Mouse (Mus musculus) embryonic facial prominence, embryonic 14.5 days (tissue): ENCODE measurements at regions not wholly inside any gene's neighbourhood (a gene's known extent, or its start where the extent isn't known, plus 50 kb on each side); places are given as distances from the start of the nearest gene placed in this dataset.

ENCODE experiments used
- ATAC-seq: fragments of 200-750 bp; cut with Nextera tagmentation; 2 replicates; pipeline ENCODE4 v1.8.0; 2017; ENCODE audit warnings: low read depth, moderate number of reproducible peaks, moderate TSS enrichment
- DNase-seq: peaks from one replicate; pipeline ENCODE4 v3.0.0-alpha.2; 2015; ENCODE audit warnings: low spot score
- H3K27ac ChIP-seq: fragments of 300-500 bp; sonication (generic); replicated peaks from 2 replicates; pipeline ENCODE4 v1.5.1; 2014; ENCODE audit warnings: low read depth, mild to moderate bottlenecking, low read length, moderate library complexity
- H3K27me3 ChIP-seq: fragments of 300-500 bp; sonication (generic); replicated peaks from 2 replicates; pipeline ENCODE4 v1.6.1; 2014; ENCODE audit warnings: low read length; ENCODE audit not compliant: control insufficient read depth, insufficient read depth
- H3K36me3 ChIP-seq: fragments of 300-500 bp; sonication (generic); 2 replicates; pipeline ENCODE4 v1.6.1; 2014; ENCODE audit warnings: low read length, mixed read lengths; ENCODE audit not compliant: control insufficient read depth, insufficient read depth
- H3K4me1 ChIP-seq: fragments of 300-500 bp; sonication (generic); 2 replicates; pipeline ENCODE4 v1.6.1; 2014; ENCODE audit warnings: antibody characterized with exemption, low read length; ENCODE audit not compliant: control insufficient read depth, insufficient read depth
- H3K4me2 ChIP-seq: fragments of 300-500 bp; sonication (generic); 2 replicates; pipeline ENCODE4 v1.6.1; 2014; ENCODE audit warnings: low read depth, mild to moderate bottlenecking, low read length, moderate library complexity, mixed read lengths
- H3K4me3 ChIP-seq: fragments of 300-500 bp; sonication (generic); 2 replicates; pipeline ENCODE4 v1.5.1; 2014; ENCODE audit warnings: low read depth, mild to moderate bottlenecking, low read length
- H3K9ac ChIP-seq: fragments of 300-500 bp; sonication (generic); 2 replicates; pipeline ENCODE4 v1.6.1; 2014; ENCODE audit warnings: low read depth, mild to moderate bottlenecking, low read length, moderate library complexity, mixed read lengths
- H3K9me3 ChIP-seq: fragments of 300-500 bp; sonication (generic); 2 replicates; pipeline ENCODE4 v1.6.1; 2016; ENCODE audit warnings: low read length; ENCODE audit not compliant: control insufficient read depth
- WGBS: fragments of 180-500 bp; shearing (Covaris S2); extraction: QIAGEN DNeasy Blood & Tissue Kit; methylation state at CpG from one replicate; pipeline ENCODE4 v1.1.7; 2014; 5-methylcytosine and 5-hydroxymethylcytosine counted together

DNA sequence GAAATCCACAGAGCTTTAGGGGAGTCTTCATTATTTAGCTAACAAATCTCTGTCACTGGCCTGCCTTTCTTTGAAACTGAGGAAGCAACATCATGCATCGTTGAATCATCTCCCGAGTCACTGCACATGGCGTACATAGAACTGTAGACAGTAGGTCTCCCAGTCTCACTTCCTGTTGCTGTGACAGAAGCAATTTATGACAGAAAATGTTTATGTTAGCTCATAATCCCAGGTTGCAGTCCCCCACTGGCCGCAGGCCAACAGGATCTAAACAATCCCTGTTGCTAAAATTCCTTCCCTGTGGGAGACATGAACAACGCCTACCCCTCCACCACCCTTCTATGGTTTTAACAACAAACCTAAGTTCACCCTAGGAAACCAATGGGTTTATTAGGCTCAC lies 118.0 kb downstream of the Psat1 start:
- Histone ChIP-seq H3K27me3 (no peaks in the 10 kb centered on the region), H3K9me3 (no peaks in the 10 kb centered on the region), H3K36me3 (no peaks in the 10 kb centered on the region), H3K4me3 (no peak overlapping the region), H3K4me2 (no peak overlapping the region), H3K4me1 (0 out of 2 replicates have a peak, but pooled peaks cover 3% of the 10 kb centered on the region), H3K27ac (no peak overlapping the region), H3K9ac (no peak overlapping the region)
- peak; percentile 41 for DNase-seq
- WGBS: 58% methylated on average over 5 of the region's 5 CpGs
- ATAC-seq: no peak

DNA sequence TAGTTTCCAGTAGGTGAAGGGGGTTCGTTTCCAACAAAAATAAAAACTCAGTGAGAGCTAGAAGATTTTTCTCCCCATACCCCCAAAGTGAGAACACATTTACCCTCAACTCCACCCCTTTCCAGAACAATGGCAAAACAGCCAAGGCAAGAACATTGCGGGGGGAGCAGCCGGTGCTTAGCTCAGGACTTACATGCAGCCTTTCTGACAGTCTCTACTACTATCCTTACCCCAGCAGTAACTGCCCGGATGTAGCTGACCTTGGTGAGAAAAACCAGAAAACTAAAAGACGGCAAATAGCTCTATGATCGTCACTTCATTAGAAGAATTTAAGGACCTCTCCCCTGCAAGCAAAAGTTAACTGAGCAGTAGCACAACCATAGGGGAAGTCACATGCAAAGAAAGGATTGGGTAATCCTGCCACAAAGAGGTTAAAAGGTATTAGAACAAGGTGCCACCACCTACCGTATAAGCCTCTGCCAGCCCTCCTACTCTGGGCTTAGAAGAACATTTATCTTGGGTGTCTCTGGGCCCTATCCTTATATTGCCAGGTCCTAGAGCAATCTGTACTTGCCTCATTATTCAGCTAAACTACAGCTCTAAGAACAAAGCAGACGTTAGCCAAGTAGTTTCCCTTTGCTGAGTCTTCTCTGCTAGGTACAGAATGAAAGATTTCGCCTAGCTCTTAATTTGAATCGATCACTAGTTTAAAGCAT lies 119.0 kb downstream of the Psat1 start:
- no peak for DNase-seq
- H3K27me3 ChIP-seq: no peaks in the 10 kb centered on the region
- H3K9ac ChIP-seq: no peak overlapping the region
- WGBS: 68% methylated on average over 10 of the region's 10 CpGs
- H3K4me2 ChIP-seq: no peak overlapping the region
- no peak overlapping the region for H3K27ac ChIP-seq
- ATAC-seq: no peak
- H3K9me3 ChIP-seq: no peaks in the 10 kb centered on the region
- 0 out of 2 replicates have a peak, but pooled peaks cover 3% of the 10 kb centered on the region for H3K4me1 ChIP-seq
- H3K4me3 ChIP-seq: no peak overlapping the region
- no peaks in the 10 kb centered on the region for H3K36me3 ChIP-seq

DNA sequence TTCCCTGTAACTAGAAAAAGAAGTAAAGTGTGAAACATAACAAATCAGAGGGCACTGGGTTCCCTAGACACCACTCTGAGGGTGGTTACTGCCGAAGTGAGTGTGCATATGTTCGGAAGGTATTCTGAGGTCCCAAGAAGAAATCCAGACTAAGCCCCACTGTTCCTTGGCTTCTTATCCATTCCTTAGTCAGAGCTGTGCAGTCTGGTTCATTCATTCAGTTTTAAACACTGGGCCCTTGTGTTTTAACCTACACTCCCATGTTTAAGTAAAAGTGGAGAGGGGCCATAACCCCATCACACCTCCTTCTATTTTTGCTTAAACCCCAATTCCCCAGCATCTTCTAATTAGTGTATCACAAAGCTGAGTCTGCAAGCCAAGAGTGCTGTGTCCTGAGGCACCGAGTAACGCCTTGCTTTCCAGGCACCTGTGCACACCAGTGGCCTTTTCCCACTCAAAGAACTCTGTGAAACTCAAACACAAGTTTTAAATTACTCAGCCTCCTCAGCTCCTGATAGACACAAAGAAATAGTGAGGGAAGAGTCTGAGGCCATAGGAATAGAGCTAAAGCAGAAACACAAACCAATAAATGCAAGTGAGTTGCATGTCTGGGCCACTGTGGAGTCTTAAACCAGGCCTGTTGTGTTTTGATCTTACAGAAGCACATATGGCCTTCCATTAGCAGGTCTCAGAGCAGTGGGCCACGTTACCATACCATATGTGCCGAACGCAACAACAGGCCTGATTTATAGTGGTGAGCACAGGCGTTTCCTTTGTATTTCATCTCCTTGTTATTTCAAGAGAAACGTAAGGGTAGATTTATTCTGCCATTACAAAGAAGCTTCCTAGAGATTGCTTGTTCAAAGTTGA lies 119.8 kb downstream of the Psat1 start:
- Histone ChIP-seq H3K4me3 (no peak overlapping the region), H3K27me3 (no peaks in the 10 kb centered on the region), H3K9ac (no peak overlapping the region), H3K4me1 (0 out of 2 replicates have a peak, but pooled peaks cover 3% of the 10 kb centered on the region), H3K36me3 (no peaks in the 10 kb centered on the region), H3K27ac (no peak overlapping the region), H3K4me2 (no peak overlapping the region), H3K9me3 (no peaks in the 10 kb centered on the region)
- peak; percentile 9 for DNase-seq
- WGBS: 52% methylated on average over 9 of the region's 9 CpGs
- ATAC-seq: no peak; the same call in 1 of the 2 replicates

DNA sequence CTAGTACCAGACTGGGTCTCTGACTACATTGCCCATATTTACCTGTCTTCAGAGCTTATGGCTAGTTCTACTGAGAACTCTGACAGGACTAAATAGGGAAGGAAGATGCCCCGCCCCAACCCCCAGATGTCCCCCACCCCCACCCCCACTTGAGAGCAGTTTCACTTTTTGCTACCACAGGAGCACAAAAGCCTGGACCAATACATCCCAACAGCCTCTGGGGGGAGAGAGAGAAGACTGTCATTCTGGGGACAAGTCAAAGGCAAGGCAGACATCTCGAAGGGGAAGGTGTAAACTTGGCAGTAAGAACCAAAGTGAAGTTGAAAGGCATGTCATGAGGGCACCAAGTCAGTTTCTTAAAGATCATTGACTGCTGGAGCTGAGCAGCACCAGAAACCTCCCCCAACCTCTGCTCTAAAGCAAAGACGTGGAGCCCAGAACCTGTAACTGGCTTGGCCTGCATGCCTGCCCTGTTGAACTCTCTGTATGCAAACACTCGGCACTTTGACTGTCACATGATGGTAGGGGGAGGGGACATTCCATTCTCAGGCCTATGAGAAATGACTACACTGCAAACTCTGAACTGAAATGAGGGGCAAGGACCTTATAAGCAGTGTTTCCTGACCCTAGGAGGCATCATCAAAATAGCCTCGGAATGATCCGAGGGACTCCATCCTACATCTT lies 123.3 kb downstream of the Psat1 start:
- no peak overlapping the region for H3K4me2 ChIP-seq
- H3K4me1 ChIP-seq: 0 out of 2 replicates have a peak, but pooled peaks cover 3% of the 10 kb centered on the region
- DNase-seq (no peak), ATAC-seq (no peak)
- H3K27me3 ChIP-seq: no peaks in the 10 kb centered on the region
- no peaks in the 10 kb centered on the region for H3K9me3 ChIP-seq
- no peak overlapping the region for H3K4me3 ChIP-seq
- 73% methylated on average over 6 of the region's 6 CpGs for WGBS
- H3K27ac ChIP-seq: no peak overlapping the region
- no peak overlapping the region for H3K9ac ChIP-seq
- H3K36me3 ChIP-seq: no peaks in the 10 kb centered on the region

DNA sequence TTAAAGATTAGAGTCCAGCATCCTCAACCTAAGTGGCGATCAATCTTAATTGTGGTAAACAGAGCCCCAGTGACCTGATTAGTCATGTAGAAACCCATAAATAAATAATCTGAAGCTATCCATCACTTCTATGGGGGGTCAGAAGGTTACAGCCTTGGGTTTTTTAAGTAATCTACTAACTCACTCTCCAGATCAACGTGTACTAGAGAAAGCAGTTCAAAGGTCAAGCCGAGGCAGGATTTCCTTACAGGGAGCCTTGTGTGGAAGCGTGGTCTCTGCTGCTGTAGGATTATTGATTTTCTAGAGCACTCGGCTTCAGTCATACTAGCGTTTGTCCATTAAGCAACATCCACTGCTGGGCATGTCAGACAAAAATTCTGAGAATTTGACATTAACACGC lies 127.1 kb downstream of the Psat1 start:
- H3K27me3 ChIP-seq: no peaks in the 10 kb centered on the region

DNA sequence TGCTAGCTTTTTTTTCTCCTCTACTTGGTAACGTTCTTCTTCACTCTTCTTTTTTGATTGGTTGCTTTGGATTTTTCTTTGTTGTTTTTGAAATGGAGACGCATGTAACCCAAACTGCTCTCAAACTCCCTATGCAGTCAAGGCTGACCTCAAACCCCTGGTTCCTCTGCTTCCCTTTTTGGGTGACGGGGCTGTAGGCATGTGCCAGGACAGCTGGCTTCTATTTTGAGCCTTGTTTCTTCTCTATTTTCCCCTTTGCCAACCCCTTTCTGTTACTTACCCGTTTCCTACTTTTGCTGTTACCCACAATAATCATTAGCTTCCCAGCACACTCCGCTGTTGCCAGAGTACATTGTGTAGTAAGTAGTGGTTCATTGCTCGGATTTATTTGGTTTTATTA lies 132.0 kb downstream of the Psat1 start:
- H3K9ac ChIP-seq: no peak overlapping the region
- DNase-seq (no peak), ATAC-seq (no peak)
- WGBS: 50% methylated on average over 6 of the region's 6 CpGs
- H3K27ac ChIP-seq: no peak overlapping the region
- no peaks in the 10 kb centered on the region for H3K9me3 ChIP-seq
- H3K4me1 ChIP-seq: no peaks in the 10 kb centered on the region
- no peak overlapping the region for H3K4me3 ChIP-seq
- H3K27me3 ChIP-seq: no peaks in the 10 kb centered on the region
- no peak overlapping the region for H3K4me2 ChIP-seq
- no peaks in the 10 kb centered on the region for H3K36me3 ChIP-seq

More for the DNA sequence above, 127.1 kb downstream of the Psat1 start:
- DNase-seq (no peak), ATAC-seq (no peak)
- H3K4me3 ChIP-seq: no peak overlapping the region
- no peaks in the 10 kb centered on the region for H3K9me3 ChIP-seq
- WGBS: 43% methylated on average over 7 of the region's 7 CpGs
- H3K4me1 ChIP-seq: no peaks in the 10 kb centered on the region
- H3K36me3 ChIP-seq: no peaks in the 10 kb centered on the region
- H3K27ac ChIP-seq: no peak overlapping the region
- no peak overlapping the region for H3K9ac ChIP-seq
- H3K4me2 ChIP-seq: no peak overlapping the region

DNA sequence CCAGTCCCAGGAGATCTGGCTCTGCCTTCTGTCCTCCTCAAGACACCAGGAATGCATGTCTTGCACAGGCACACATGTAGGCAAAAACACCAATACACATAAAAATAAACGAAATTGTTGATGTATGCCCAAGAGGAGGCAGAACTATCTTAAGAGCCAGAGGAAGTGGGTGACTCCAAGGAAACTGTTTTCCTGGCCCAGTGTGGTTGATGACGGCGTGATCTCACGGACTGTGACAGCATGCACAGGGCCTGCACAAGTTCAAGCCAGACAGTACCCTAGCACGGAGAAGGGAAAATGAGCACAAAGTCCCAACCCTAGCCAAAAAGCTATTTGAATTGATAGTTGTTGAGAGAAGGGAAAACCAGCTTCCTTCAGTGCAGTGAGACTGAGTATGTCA lies 138.1 kb downstream of the Psat1 start:
- 87% methylated on average over 5 of the region's 5 CpGs for WGBS
- no peak overlapping the region for H3K27ac ChIP-seq
- H3K9ac ChIP-seq: no peak overlapping the region
- no peaks in the 10 kb centered on the region for H3K9me3 ChIP-seq
- H3K27me3 ChIP-seq: peaks cover 12% of the 10 kb centered on the region
- H3K4me2 ChIP-seq: no peak overlapping the region
- no peaks in the 10 kb centered on the region; the same call in 1 of the 2 replicates for H3K4me1 ChIP-seq
- no peaks in the 10 kb centered on the region for H3K36me3 ChIP-seq
- H3K4me3 ChIP-seq: no peak overlapping the region
- ATAC-seq: no peak
- DNase-seq: no peak

DNA sequence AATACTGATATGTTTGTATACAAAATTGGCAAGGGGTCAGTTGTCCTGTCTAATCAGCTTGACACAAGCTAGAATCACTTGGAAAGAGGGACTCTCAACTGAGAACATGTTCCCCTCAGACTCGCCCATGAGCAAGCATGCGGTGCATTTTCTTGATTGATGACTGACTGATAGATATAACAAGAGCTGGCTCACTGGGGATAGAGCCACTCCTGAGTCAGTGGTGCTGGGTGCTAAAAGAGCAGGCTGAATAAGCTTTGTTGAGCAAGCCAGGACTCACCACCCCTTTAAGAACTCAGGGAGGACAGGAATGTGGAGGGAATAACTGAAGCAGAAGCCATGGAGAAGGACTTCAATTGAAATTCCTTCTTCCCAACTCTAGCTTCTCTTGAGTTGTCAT lies 139.5 kb downstream of the Psat1 start:
- ATAC-seq: no peak
- Histone ChIP-seq H3K4me2 (no peak overlapping the region), H3K27ac (no peak overlapping the region), H3K4me1 (no peaks in the 10 kb centered on the region; the same call in 1 of the 2 replicates), H3K27me3 (peaks cover 12% of the 10 kb centered on the region), H3K9me3 (no peaks in the 10 kb centered on the region), H3K9ac (no peak overlapping the region), H3K36me3 (no peaks in the 10 kb centered on the region), H3K4me3 (no peak overlapping the region)
- no peak for DNase-seq
- 88% methylated on average over 2 of the region's 2 CpGs for WGBS
